Mouse (Mus musculus) G1E (cell line): ENCODE measurements around the gene CK137956.

ENCODE experiments used
- CTCF ChIP-seq: IDR thresholded peaks from 2 replicates; pipeline ENCODE4 v1.5.1; 2012; ENCODE audit warnings: low read depth, low read length, inconsistent platforms, mixed read lengths
- GATA1 ChIP-seq: IDR thresholded peaks from 2 replicates; pipeline ENCODE4 v1.6.1; 2012; ENCODE audit warnings: borderline replicate concordance, low read length, inconsistent platforms, mixed read lengths
- POLR2AphosphoS5 ChIP-seq: IDR thresholded peaks from 2 replicates; pipeline ENCODE4 v1.6.1; 2012; ENCODE audit warnings: low read depth, low read length, inconsistent platforms; ENCODE audit not compliant: insufficient replicate concordance
- TAL1 ChIP-seq: conservative IDR thresholded peaks from 2 replicates; pipeline ENCODE4 v1.6.1; 2012; ENCODE audit warnings: low read depth, low read length, inconsistent platforms, mixed read lengths

DNA sequence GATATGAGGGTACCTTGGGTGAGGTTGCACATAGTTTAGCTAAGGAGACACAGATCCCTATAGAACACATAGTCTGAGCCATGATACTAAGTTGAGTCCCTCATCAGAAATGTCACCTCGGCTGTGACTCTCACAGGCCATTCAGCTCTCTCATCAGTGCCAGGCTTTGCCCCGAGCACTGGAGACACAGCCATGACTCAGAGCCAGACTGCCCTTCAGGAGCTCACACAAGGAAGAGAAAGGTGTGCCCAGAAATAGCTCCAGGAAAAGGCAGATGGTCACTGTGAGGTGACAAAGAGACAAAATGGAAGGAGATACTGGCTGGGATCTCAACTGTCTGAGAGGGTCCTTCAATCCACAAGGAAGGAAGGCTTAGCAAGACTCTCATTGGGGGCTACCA lies 23.1 kb downstream of the CK137956 start:
- TF ChIP-seq CTCF (no peak), GATA1 (no peak), TAL1 (no peak), POLR2AphosphoS5 (no peak)
